Mouse (Mus musculus): ENCODE results near the gene Trim16. TPM values are rescaled to one million over a fixed set of nuclear protein-coding genes. Genes with fewer than 3 reads are reported as not detected.

Gene Trim16
- total RNA-seq, 2 experiments from 2014 or later = 1.4 TPM

- DNase-seq (ENCODE audit: low spot score in 2 of 2) = no peak
Observed at GRCm38 (mm10) chr11:62890796-62891195, 70.8 kb downstream of the Trim16 start.

GRCm38 (mm10) chr11:62891763-62892162, 71.7 kb downstream of the Trim16 start:
- no peak for DNase-seq (ENCODE audit: low spot score in 2 of 2)

Other genes with a start within 250 kb of the Trim16 start
- 10 to 100 TPM; 12.8 to 14.9 TPM for gene Trpv2, start 245.7 kb upstream of the Trim16 start, total RNA-seq (2021)
- gene Lrrc75a, start 171.7 kb upstream of the Trim16 start, total RNA-seq (2021) = 1 to 10 TPM; 8.5 to 8.7 TPM
- gene Mmgt2, start 171.6 kb upstream of the Trim16 start, total RNA-seq (2021) = 10 to 100 TPM; 14.2 to 15.9 TPM
- gene Zfp287, start 88.3 kb upstream of the Trim16 start, total RNA-seq (2021) = 10 to 100 TPM; 15.1 to 16.0 TPM
- not detected for gene Gm10428, start 67.1 kb upstream of the Trim16 start, total RNA-seq (2021)
- gene Zfp286, start 30.8 kb upstream of the Trim16 start, total RNA-seq (2021) = 10 to 100 TPM; 19.4 to 19.7 TPM
- 1 to 10 TPM; 1.1 to 1.4 TPM for gene Fbxw10, start 26.8 kb downstream of the Trim16 start, total RNA-seq (2021)
- gene Tvp23b, start 59.2 kb downstream of the Trim16 start, total RNA-seq (2021) = 10 to 100 TPM; 35.9 to 37.4 TPM
- gene Cdrt4, start 131.0 kb downstream of the Trim16 start, total RNA-seq (2021) = not detected
- gene Tekt3, start 241.4 kb downstream of the Trim16 start, total RNA-seq (2021) = not detected

Data from layer of hippocampus, adult 18-20 months (tissue).